Mouse (Mus musculus) bone marrow macrophage, adult 2 months (primary cell): ENCODE results near the gene Usp37. TPM values are rescaled to one million over a fixed set of nuclear protein-coding genes. Genes with fewer than 3 reads are reported as not detected.

Experiments used
- H3K27ac ChIP-seq: 2 replicates; pipeline ENCODE4 v1.5.1; 2012; ENCODE audit warnings: low read depth, low read length; ENCODE audit not compliant: insufficient read depth
- H3K4me1 ChIP-seq: 2 replicates; pipeline ENCODE4 v1.6.1; 2012; ENCODE audit warnings: low read length; ENCODE audit not compliant: control insufficient read depth, insufficient read depth
- H3K4me3 ChIP-seq: 2 replicates; pipeline ENCODE4 v1.5.1; 2012; ENCODE audit warnings: mild to moderate bottlenecking, low read length, moderate library complexity; ENCODE audit not compliant: insufficient read depth
- CTCF ChIP-seq: IDR thresholded peaks from 2 replicates; pipeline ENCODE4 v1.5.1; 2012; ENCODE audit warnings: low read depth, mild to moderate bottlenecking, low read length, moderate library complexity
- POLR2A ChIP-seq: IDR thresholded peaks from 2 replicates; pipeline ENCODE4 v1.6.1; 2012; ENCODE audit warnings: mild to moderate bottlenecking, low read depth, low read length, borderline replicate concordance
- polyA plus RNA-seq: library from polyadenylated mRNA; stranded (reverse); fragments of >200 nt; gene quantifications from 2 replicates; pipeline ENCODE4 v1.2.4, GENCODE M21; 2012; ENCODE audit not compliant: missing spikeins, insufficient read depth, insufficient read length

Usp37 gene
- polyA plus RNA-seq, 1 experiment: 9.0 TPM

DNA sequence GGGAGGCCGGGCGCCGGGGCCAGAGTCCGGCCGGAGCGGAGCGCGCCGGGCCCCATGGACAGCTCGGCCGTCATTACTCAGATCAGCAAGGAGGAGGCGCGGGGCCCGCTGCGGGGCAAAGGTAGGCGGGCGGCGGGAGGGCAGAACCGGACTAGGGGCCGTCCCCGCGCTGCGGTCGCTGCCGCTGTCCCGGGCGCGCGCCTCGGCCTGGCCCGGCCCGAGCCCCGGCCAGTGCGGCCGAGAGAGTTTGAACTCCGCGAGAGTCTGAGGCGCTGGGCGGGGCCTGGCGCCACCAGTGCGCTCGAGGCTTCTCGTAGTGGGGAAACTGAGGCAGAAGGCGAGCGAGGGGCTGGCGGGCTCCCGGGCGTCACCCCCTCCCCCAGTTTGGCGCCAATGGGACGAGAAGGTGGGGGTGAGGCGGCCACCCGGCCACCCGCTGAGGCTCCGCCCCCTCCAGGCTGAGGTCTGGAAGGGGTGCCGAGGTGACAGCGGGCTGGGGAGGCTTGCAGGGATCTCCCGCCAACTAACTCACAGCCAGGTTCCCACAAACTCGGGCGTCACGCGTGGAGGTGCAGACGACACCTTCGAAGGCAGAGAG is 152.1 kb downstream of the Usp37 start:
- Histone ChIP-seq H3K4me3 (peak overlapping the region; percentile 91), H3K27ac (peak overlapping the region; percentile 83), H3K4me1 (peaks cover 16% of the 10 kb centered on the region)
- TF ChIP-seq CTCF (no peak), POLR2A (no peak)

- H3K4me1 ChIP-seq: peaks cover 18% of the 10 kb centered on the region
- H3K27ac ChIP-seq: peak within 1 kb of the TSS; percentile 83
- peak within 1 kb of the TSS; percentile 91 for H3K4me3 ChIP-seq
- TF ChIP-seq CTCF (peak; percentile 18; the same call in 1 of the 2 replicates), POLR2A (no peak)
Measured at GRCm38 (mm10) chr1:74390924-74391748, 152.9 kb downstream of the Usp37 start, which contains the start of gene Ctdsp1. Gene Ctdsp1 (plus strand): TSS chr1:74391509.

- TF ChIP-seq CTCF (peak; percentile 42), POLR2A (no peak)
- Histone ChIP-seq H3K27ac (peak overlapping the region; percentile 60), H3K4me1 (peaks cover 18% of the 10 kb centered on the region), H3K4me3 (peak overlapping the region; percentile 52; the same call in 1 of the 2 replicates)
Measured at GRCm38 (mm10) chr1:74390287-74390906, 153.7 kb downstream of the Usp37 start.

DNA sequence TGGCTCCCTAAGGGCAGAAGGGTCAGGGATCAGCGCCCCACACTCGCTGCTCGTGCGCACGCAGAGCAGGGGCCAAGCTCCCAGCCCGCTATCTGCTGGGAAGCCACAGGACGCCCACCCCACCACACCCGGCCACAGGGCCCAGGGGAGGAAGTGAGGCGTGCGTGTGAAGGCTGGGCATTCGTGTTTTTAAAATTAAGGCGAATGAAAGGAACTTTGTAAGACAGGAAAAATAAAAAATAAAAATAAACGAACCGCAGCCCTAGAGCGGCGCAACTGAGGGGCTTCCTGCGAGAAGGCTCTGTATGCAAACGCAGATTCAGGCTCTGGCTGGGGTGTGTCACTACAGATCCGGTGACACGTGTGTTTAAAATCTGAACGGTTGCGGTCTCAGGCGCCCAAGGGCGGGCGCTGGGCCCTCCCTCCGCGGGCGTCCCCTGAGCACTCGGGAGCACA is 154.2 kb downstream of the Usp37 start:
- Histone ChIP-seq H3K4me3 (no peak overlapping the region), H3K4me1 (peaks cover 18% of the 10 kb centered on the region), H3K27ac (no peak overlapping the region)
- no peak for TF ChIP-seq POLR2A
- no peak for TF ChIP-seq CTCF

DNA sequence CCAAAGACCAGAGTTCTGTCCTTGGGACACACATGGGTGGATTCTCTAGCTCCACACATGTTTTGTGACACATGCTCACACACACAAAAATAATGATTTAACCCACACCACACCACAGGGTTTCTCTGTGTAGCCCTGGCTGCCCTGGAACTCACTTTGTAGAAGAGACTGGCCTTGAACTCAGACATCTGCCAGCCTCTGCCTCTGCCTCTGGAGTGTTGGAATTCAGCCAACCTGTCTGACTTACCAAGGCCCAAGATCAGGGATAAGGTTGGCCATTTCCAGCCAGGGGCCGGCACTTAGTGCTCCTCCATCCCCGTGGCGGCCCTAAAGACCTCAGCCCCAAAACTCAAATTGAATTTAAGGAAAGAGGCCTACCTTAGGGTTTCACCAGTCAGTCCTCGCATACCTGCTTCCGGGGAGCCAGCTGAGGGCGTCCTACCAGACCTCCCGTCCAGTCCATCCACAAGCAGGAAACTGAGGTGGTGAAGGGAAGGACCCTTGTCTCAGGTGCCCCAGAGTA is 155.6 kb downstream of the Usp37 start:
- H3K27ac ChIP-seq: no peak overlapping the region
- peaks cover 18% of the 10 kb centered on the region for H3K4me1 ChIP-seq
- H3K4me3 ChIP-seq: no peak overlapping the region
- TF ChIP-seq POLR2A: no peak
- no peak for TF ChIP-seq CTCF

GRCm38 (mm10) chr1:74387386-74387988 is 156.6 kb downstream of the Usp37 start:
- Histone ChIP-seq H3K4me1 (peaks cover 15% of the 10 kb centered on the region), H3K4me3 (peak overlapping the region; percentile 65), H3K27ac (peak overlapping the region; percentile 97)
- TF ChIP-seq CTCF (no peak), POLR2A (no peak)

- Histone ChIP-seq H3K4me1 (peaks cover 19% of the 10 kb centered on the region), H3K27ac (peak overlapping the region; percentile 97), H3K4me3 (peak overlapping the region; percentile 65)
- TF ChIP-seq POLR2A (no peak), CTCF (peak; percentile 42; the same call in 1 of the 2 replicates)
Measured at GRCm38 (mm10) chr1:74386714-74387385, 157.2 kb downstream of the Usp37 start.

DNA sequence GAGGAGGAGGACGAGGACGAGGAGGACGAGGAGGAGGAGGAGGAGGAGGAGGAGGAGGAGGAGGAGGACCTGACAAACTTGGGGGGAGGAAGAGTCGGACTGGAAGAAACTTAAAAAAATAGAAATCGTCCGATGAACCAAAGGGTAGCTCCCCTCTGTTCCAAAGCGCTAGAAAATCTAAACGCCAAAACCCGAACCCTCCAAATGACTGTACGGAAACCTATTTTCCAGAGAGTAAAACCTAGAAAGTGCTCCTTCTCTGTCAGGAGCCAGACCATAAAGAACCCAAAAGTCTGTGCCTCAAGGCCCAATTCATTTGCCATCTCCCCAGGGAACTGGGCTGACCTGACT is 157.7 kb downstream of the Usp37 start:
- H3K27ac ChIP-seq: peak overlapping the region; percentile 97
- H3K4me1 ChIP-seq: peaks cover 24% of the 10 kb centered on the region
- TF ChIP-seq CTCF (no peak), POLR2A (no peak)
- peak overlapping the region; percentile 65 for H3K4me3 ChIP-seq

DNA sequence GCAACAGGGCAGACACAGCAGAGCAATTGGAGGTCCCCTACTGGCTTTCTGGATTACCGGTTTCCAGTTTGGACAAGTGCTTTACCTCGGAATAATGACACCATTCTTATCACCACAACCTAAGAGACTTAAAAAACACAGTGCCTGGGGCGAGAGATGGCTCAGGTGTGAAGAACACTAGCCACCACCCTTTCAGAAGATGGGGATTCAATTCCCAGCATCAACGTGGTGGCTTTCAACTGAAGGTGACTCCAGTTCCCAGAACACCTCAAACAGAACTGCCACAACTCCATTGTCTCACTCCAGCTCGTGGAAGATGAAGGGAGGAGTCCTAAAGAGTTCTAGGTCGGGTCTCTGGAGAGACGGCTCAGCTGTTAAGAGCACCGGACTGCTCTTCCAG is 158.6 kb downstream of the Usp37 start:
- H3K4me3 ChIP-seq: no peak overlapping the region
- no peak for TF ChIP-seq CTCF
- TF ChIP-seq POLR2A: no peak
- no peak overlapping the region for H3K27ac ChIP-seq
- H3K4me1 ChIP-seq: peaks cover 27% of the 10 kb centered on the region

Other genes starting within 250 kb of the Usp37 start
- 73.6 and 74.7 TPM in 2 replicates for gene Tmbim1, start 238.7 kb downstream of the Usp37 start, polyA plus RNA-seq
- gene Catip, start 182.2 kb downstream of the Usp37 start, polyA plus RNA-seq: 0.60 and 0.76 TPM in 2 replicates
- gene Slc11a1, start 169.1 kb downstream of the Usp37 start, polyA plus RNA-seq: 539 and 588 TPM in 2 replicates
- 119 and 123 TPM in 2 replicates for gene Ctdsp1, start 152.8 kb downstream of the Usp37 start, polyA plus RNA-seq
- not detected in 2 replicates for gene Vil1, start 134.9 kb downstream of the Usp37 start, polyA plus RNA-seq
- gene Cnot9, start 38.2 kb downstream of the Usp37 start, polyA plus RNA-seq: 27.2 and 30.0 TPM in 2 replicates
- gene Plcd4, start 1.4 kb downstream of the Usp37 start, polyA plus RNA-seq: not detected in 2 replicates
- gene Zfp142, start 44.0 kb upstream of the Usp37 start, polyA plus RNA-seq: 7.2 and 8.7 TPM in 2 replicates
- 9.8 and 10.3 TPM in 2 replicates for gene Bcs1l, start 44.0 kb upstream of the Usp37 start, polyA plus RNA-seq
- 39.0 and 51.0 TPM in 2 replicates for gene Rnf25, start 57.1 kb upstream of the Usp37 start, polyA plus RNA-seq
- 2.8 and 3.0 TPM in 2 replicates for gene Stk36, start 57.2 kb upstream of the Usp37 start, polyA plus RNA-seq
- gene Ttll4, start 117.5 kb upstream of the Usp37 start, polyA plus RNA-seq: 15.3 and 22.1 TPM in 2 replicates
- 165 and 189 TPM in 2 replicates for gene Cyp27a1, start 169.3 kb upstream of the Usp37 start, polyA plus RNA-seq
- gene Prkag3, start 204.9 kb upstream of the Usp37 start, polyA plus RNA-seq: not detected in 2 replicates
- gene Wnt6, start 227.6 kb upstream of the Usp37 start, polyA plus RNA-seq: 0.62 and 1.0 TPM in 2 replicates
- not detected in 2 replicates for gene Wnt10a, start 247.2 kb upstream of the Usp37 start, polyA plus RNA-seq